Mouse (Mus musculus) thymus, adult 2 months (tissue): ENCODE measurements around the gene Glrx5.

Source experiments
- CTCF ChIP-seq: fragments of 200-500 bp; IDR thresholded peaks from 2 replicates; pipeline ENCODE4 v1.5.1; 2012; ENCODE audit warnings: mild to moderate bottlenecking, control low read depth, low read length, moderate library complexity, borderline replicate concordance; ENCODE audit not compliant: control insufficient read depth, poor library complexity, insufficient read depth; ENCODE audit errors: extremely low read depth
- POLR2A ChIP-seq: fragments of 200-500 bp; IDR thresholded peaks from 2 replicates; pipeline ENCODE4 v1.6.1; 2012; ENCODE audit warnings: mild to moderate bottlenecking, low read length, control low read depth, moderate library complexity; ENCODE audit not compliant: control insufficient read depth, poor library complexity, insufficient read depth; ENCODE audit errors: extremely low read depth

DNA sequence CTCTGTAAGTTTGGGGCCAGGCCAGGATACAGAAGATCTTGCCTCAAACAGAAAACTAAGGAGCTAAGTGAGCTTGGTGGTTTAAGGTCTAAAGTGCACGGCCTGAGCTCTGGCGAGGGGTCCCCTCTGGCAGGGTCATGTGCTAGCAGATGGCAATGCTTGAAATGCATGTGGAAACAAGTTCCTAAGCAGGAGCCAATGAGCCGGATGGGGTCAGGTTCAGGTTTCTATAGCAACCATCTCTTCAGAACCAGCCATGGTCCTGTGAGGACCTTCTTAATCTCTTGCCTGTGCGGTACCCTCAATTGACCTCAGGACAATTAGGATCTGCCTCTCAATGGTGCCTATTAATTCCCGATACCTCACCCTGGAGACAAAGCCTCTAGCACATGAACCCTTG lies 56.7 kb downstream of the Glrx5 start:
- no peak for TF ChIP-seq CTCF
- no peak for TF ChIP-seq POLR2A
